Mouse (Mus musculus) small intestine, adult 2 months (tissue): Measurements from ENCODE around the gene Got2. TPM values are rescaled to one million over a fixed set of nuclear protein-coding genes. Genes with fewer than 3 reads are reported as not detected.

ENCODE experiments used
- H3K27ac ChIP-seq: fragments of 200-500 bp; 2 replicates; pipeline ENCODE4 v1.5.1; 2012; ENCODE audit warnings: low read depth, low read length, control low read depth, inconsistent platforms; ENCODE audit not compliant: insufficient read depth
- H3K27me3 ChIP-seq: fragments of 200-500 bp; 2 replicates; pipeline ENCODE4 v1.6.1; 2012; ENCODE audit warnings: mild to moderate bottlenecking, moderate library complexity, low read length, inconsistent platforms; ENCODE audit not compliant: control insufficient read depth, insufficient read depth
- H3K36me3 ChIP-seq: fragments of 200-500 bp; 2 replicates; pipeline ENCODE4 v1.6.1; 2012; ENCODE audit warnings: mild to moderate bottlenecking, low read length, control low read depth, inconsistent platforms; ENCODE audit not compliant: control insufficient read depth, insufficient read depth
- H3K4me1 ChIP-seq: fragments of 200-500 bp; 2 replicates; pipeline ENCODE4 v1.6.1; 2012; ENCODE audit warnings: low read length, inconsistent platforms, mixed read lengths; ENCODE audit not compliant: control insufficient read depth, insufficient read depth, insufficient read length
- H3K4me3 ChIP-seq: fragments of 200-500 bp; 2 replicates; pipeline ENCODE4 v1.5.1; 2012; ENCODE audit warnings: low read depth, mild to moderate bottlenecking, control low read depth, inconsistent platforms, low read length, moderate library complexity
- CTCF ChIP-seq: fragments of 200-500 bp; IDR thresholded peaks from 2 replicates; pipeline ENCODE4 v1.5.1; 2012; ENCODE audit warnings: low read depth, mild to moderate bottlenecking, control low read depth, inconsistent platforms, low read length, moderate library complexity, mixed read lengths; ENCODE audit not compliant: insufficient replicate concordance, insufficient read length; ENCODE audit errors: extremely low read depth
- POLR2A ChIP-seq: fragments of 200-500 bp; IDR thresholded peaks from 2 replicates; pipeline ENCODE4 v1.6.1; 2012; ENCODE audit warnings: low read depth, mild to moderate bottlenecking, control low read depth, inconsistent platforms, low read length, moderate library complexity
- WGBS: fragments of 180-500 bp; shearing (Covaris S2); methylation state at CpG from one replicate; pipeline ENCODE4 v1.1.7; 2018; 5-methylcytosine and 5-hydroxymethylcytosine counted together
- polyA plus RNA-seq: library from polyadenylated mRNA; depleted of rRNA; stranded (reverse); fragments of >200 nt; gene quantifications from 2 replicates; pipeline ENCODE4 v1.2.3, GENCODE M21; 2012; rRNA removed

The Got2 gene
- polyA plus RNA-seq: 26.3 and 31.9 TPM in 2 replicates

GRCm38 (mm10) chr8:95888285-95889136, at the start of gene Got2:
TSS of gene Got2 (minus strand) at chr8:95888547.
- Histone ChIP-seq H3K4me3 (peak within 1 kb of the TSS; percentile 82), H3K27me3 (no peaks in the 10 kb centered on the region), H3K4me1 (peaks cover 12% of the 10 kb centered on the region; the same call in 1 of the 2 replicates), H3K36me3 (no peaks in the 10 kb centered on the region), H3K27ac (peak within 1 kb of the TSS; percentile 29; the same call in 1 of the 2 replicates)
- 7% methylated on average over 31 of the region's 31 CpGs for WGBS
- peak; percentile 90 for TF ChIP-seq CTCF
- TF ChIP-seq POLR2A: 0 out of 2 replicates have a peak, but pooled peaks have one; percentile 20

DNA sequence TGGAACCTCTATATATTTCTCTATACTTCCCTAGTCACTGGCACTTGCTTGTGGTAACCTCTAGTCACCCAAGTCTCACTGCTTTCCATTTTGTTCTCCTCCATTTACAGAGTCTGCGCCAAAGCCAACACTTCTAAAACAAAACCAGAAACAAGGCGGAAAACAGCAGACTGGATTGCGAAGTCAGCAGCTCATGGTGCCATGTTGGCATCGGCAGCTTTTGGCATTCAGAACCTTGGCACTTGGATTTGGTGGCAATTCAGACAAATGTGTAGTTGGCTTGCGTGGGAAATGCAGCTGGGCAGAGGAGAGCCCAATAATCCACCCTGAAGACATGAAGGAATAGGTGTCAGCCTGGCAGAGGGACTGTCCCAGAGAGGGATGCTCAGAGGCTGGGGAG, 44.5 kb upstream of the Got2 start:
- TF ChIP-seq CTCF (no peak), POLR2A (no peak)
- H3K36me3 ChIP-seq: no peaks in the 10 kb centered on the region
- no peak overlapping the region for H3K27ac ChIP-seq
- H3K4me3 ChIP-seq: no peak overlapping the region
- 92% methylated on average over 5 of the region's 5 CpGs for WGBS
- H3K4me1 ChIP-seq: no peaks in the 10 kb centered on the region
- H3K27me3 ChIP-seq: no peaks in the 10 kb centered on the region; the same call in 1 of the 2 replicates

- Histone ChIP-seq H3K36me3 (no peaks in the 10 kb centered on the region), H3K27me3 (no peaks in the 10 kb centered on the region; the same call in 1 of the 2 replicates), H3K4me3 (no peak overlapping the region), H3K4me1 (no peaks in the 10 kb centered on the region), H3K27ac (no peak overlapping the region)
- TF ChIP-seq POLR2A (no peak), CTCF (no peak)
- 67% methylated on average over 4 of the region's 4 CpGs for WGBS
Observed at GRCm38 (mm10) chr8:95929821-95930220, 41.5 kb upstream of the Got2 start.

GRCm38 (mm10) chr8:95916106-95916505, 27.8 kb upstream of the Got2 start:
- TF ChIP-seq POLR2A (no peak), CTCF (no peak)
- Histone ChIP-seq H3K27me3 (peaks cover 2% of the 10 kb centered on the region; the same call in 1 of the 2 replicates), H3K4me1 (0 out of 2 replicates have a peak, but pooled peaks cover 3% of the 10 kb centered on the region), H3K4me3 (peak overlapping the region; percentile 33), H3K27ac (no peak overlapping the region), H3K36me3 (no peaks in the 10 kb centered on the region)
- 3% methylated on average over 9 of the region's 9 CpGs for WGBS

GRCm38 (mm10) chr8:95914905-95915643, 26.7 kb upstream of the Got2 start:
- Histone ChIP-seq H3K4me1 (0 out of 2 replicates have a peak, but pooled peaks cover 3% of the 10 kb centered on the region), H3K36me3 (no peaks in the 10 kb centered on the region), H3K27me3 (peaks cover 2% of the 10 kb centered on the region; the same call in 1 of the 2 replicates), H3K27ac (no peak overlapping the region), H3K4me3 (no peak overlapping the region)
- WGBS: 8% methylated on average over 7 of the region's 7 CpGs
- TF ChIP-seq POLR2A (no peak), CTCF (peak; percentile 74; the same call in 1 of the 2 replicates)

- TF ChIP-seq CTCF: no peak
- no peak for TF ChIP-seq POLR2A
Observed at GRCm38 (mm10) chr8:95911240-95911639, 22.9 kb upstream of the Got2 start.

More at GRCm38 (mm10) chr8:95911240-95911639, 22.9 kb upstream of the Got2 start:
- no peaks in the 10 kb centered on the region for H3K27me3 ChIP-seq
- 0 out of 2 replicates have a peak, but pooled peaks cover 2% of the 10 kb centered on the region for H3K4me1 ChIP-seq
- 34% methylated on average over 5 of the region's 5 CpGs for WGBS
- no peaks in the 10 kb centered on the region for H3K36me3 ChIP-seq
- H3K27ac ChIP-seq: no peak overlapping the region
- H3K4me3 ChIP-seq: no peak overlapping the region
